Mouse (Mus musculus) CH12.LX (cell line): ENCODE data around the gene Slc16a2. TPM values are rescaled to one million over a fixed set of nuclear protein-coding genes. Genes with fewer than 3 reads are reported as not detected.

ENCODE experiments used
- DNase-seq: peaks from one replicate; pipeline ENCODE4 v3.0.0-alpha.2; 2013; ENCODE audit errors: extremely low read depth
- H3K27ac ChIP-seq: 2 replicates; pipeline ENCODE4 v1.5.1; 2012; ENCODE audit warnings: low read depth, mild to moderate bottlenecking, control low read depth, moderate library complexity; ENCODE audit not compliant: insufficient read depth
- H3K27me3 ChIP-seq: replicated peaks from 2 replicates; pipeline ENCODE3; 2012; ENCODE audit warnings: inconsistent platforms
- H3K36me3 ChIP-seq, 2 experiments: replicated peaks in 1 of 2; 2 replicates each; pipeline versions ENCODE3 to v1.6.1; 2012; ENCODE audit warnings: inconsistent platforms in 1 of 2, low read length in 1 of 2, mild to moderate bottlenecking in 1 of 2, mixed read lengths in 1 of 2, moderate library complexity in 1 of 2; ENCODE audit not compliant: control insufficient read depth in 1 of 2, insufficient read depth in 1 of 2
- H3K4me1 ChIP-seq, 2 experiments: 2 replicates each; pipeline ENCODE4 v1.6.1; 2012; ENCODE audit warnings: inconsistent platforms in 1 of 2, moderate library complexity in 1 of 2; ENCODE audit not compliant: insufficient read depth in 2 of 2, control insufficient read depth in 1 of 2
- H3K4me2 ChIP-seq: 2 replicates; pipeline ENCODE4 v1.6.1; 2012; ENCODE audit warnings: low read depth, mild to moderate bottlenecking, control low read depth; ENCODE audit not compliant: poor library complexity, insufficient read depth, severe bottlenecking
- H3K4me3 ChIP-seq, 3 experiments: fragments of 150-350 bp in 1 of 3; sonication (generic) in 1 of 3; replicated peaks in 1 of 3; 2 replicates each; pipeline versions ENCODE3 to v1.5.1; 2011 to 2012; ENCODE audit warnings: low read depth in 2 of 3, low read length in 2 of 3, mild to moderate bottlenecking in 2 of 3, moderate library complexity in 2 of 3, control low read depth in 1 of 3, improper control_type of control experiment in 1 of 3, inconsistent platforms in 1 of 3, mixed read lengths in 1 of 3; ENCODE audit not compliant: poor library complexity in 1 of 3
- H3K79me2 ChIP-seq: replicated peaks from 2 replicates; pipeline ENCODE4 v1.6.1; 2012; ENCODE audit warnings: mild to moderate bottlenecking, moderate library complexity; ENCODE audit not compliant: control insufficient read depth, poor library complexity, insufficient read depth, severe bottlenecking; ENCODE audit errors: extremely low read depth
- H3K9ac ChIP-seq: 2 replicates; pipeline ENCODE4 v1.6.1; 2012; ENCODE audit warnings: low read depth, mild to moderate bottlenecking, control low read depth, moderate library complexity; ENCODE audit not compliant: insufficient read depth
- H3K9me3 ChIP-seq: replicated peaks from 2 replicates; pipeline ENCODE3; 2012; ENCODE audit warnings: low read length, inconsistent platforms, mixed read lengths
- BHLHE40 ChIP-seq: IDR thresholded peaks from 2 replicates; pipeline ENCODE4 v1.6.1; 2011; ENCODE audit warnings: mild to moderate bottlenecking, low read depth, low read length, improper control_type of control experiment
- GABPA ChIP-seq: IDR thresholded peaks from 2 replicates; pipeline ENCODE4 v1.6.1; 2012; ENCODE audit warnings: low read depth, low read length, improper control_type of control experiment, inconsistent platforms; ENCODE audit not compliant: insufficient replicate concordance
- MAFK ChIP-seq: IDR thresholded peaks from 2 replicates; pipeline ENCODE4 v1.6.1; 2011; ENCODE audit warnings: low read length, improper control_type of control experiment; ENCODE audit not compliant: insufficient replicate concordance
- MAX ChIP-seq: IDR thresholded peaks from 2 replicates; pipeline ENCODE4 v1.6.1; 2011; ENCODE audit warnings: low read length, improper control_type of control experiment
- MEF2A ChIP-seq: IDR thresholded peaks from 2 replicates; pipeline ENCODE4 v1.6.1; 2014; ENCODE audit warnings: low read depth, mild to moderate bottlenecking, inconsistent platforms, low read length, improper control_type of control experiment, borderline replicate concordance
- MXI1 ChIP-seq: IDR thresholded peaks from 2 replicates; pipeline ENCODE4 v1.6.1; 2011; ENCODE audit warnings: mild to moderate bottlenecking, low read depth, low read length, improper control_type of control experiment
- NRF1 ChIP-seq: IDR thresholded peaks from 2 replicates; pipeline ENCODE4 v1.6.1; 2014; ENCODE audit warnings: low read depth, mild to moderate bottlenecking, inconsistent platforms, low read length, improper control_type of control experiment, moderate library complexity
- POLR2A ChIP-seq: IDR thresholded peaks from 2 replicates; pipeline ENCODE4 v1.6.1; 2011; ENCODE audit warnings: low read depth, mild to moderate bottlenecking, improper control_type of control experiment, low read length
- RAD21 ChIP-seq: IDR thresholded peaks from 2 replicates; pipeline ENCODE4 v1.6.1; 2011; ENCODE audit warnings: low read depth, mild to moderate bottlenecking, low read length, improper control_type of control experiment, moderate library complexity
- USF2 ChIP-seq: conservative IDR thresholded peaks from 2 replicates; pipeline ENCODE4 v1.6.1; 2011; ENCODE audit warnings: low read depth, low read length, improper control_type of control experiment
- ZMIZ1 ChIP-seq: IDR thresholded peaks from 2 replicates; pipeline ENCODE4 v1.6.1; 2012; ENCODE audit warnings: low read depth, mild to moderate bottlenecking, inconsistent platforms, low read length, improper control_type of control experiment
- ZNF384 ChIP-seq: IDR thresholded peaks from 2 replicates; pipeline ENCODE4 v1.6.1; 2012; ENCODE audit warnings: low read depth, low read length, improper control_type of control experiment, inconsistent platforms
- dilution Hi-C: fragments of 300-500 bp; cut with MboI; formaldehyde crosslinking; loops from 2 replicates; pipeline ENCODE4 v1.14.3; 2020; ENCODE audit warnings: low sequenced_read_pairs; ENCODE audit not compliant: extremely low pct_unique_long_range_greater_than_20kb, extremely low pct_ligation_motif_present
- in situ Hi-C: fragments of 300-500 bp; cut with MboI; formaldehyde crosslinking; loops from 3 replicates; pipeline ENCODE4 v1.14.3; 2019; ENCODE audit warnings: low sequenced_read_pairs, low pct_ligation_motif_present, low pct_unique_long_range_greater_than_20kb, mixed read lengths
- polyA plus RNA-seq: library from polyadenylated mRNA; unstranded; fragments of >175 nt; gene quantifications from 2 replicates; pipeline ENCODE4 v1.2.1, GENCODE M21; 2012; ENCODE audit warnings: low read depth; ENCODE audit not compliant: insufficient read length
- total RNA-seq, 2 experiments: library from RNA; depleted of rRNA; stranded (reverse); fragments of 300-350 nt in 1 of 2; fragments of >200 nt in 1 of 2; gene quantifications; 2 replicates each; pipeline ENCODE4 v1.2.3; 2012 to 2014

Gene Slc16a2
- total and polyA plus RNA-seq, 3 experiments, result 0.32 to 2.2 (median 0.42) TPM

DNA sequence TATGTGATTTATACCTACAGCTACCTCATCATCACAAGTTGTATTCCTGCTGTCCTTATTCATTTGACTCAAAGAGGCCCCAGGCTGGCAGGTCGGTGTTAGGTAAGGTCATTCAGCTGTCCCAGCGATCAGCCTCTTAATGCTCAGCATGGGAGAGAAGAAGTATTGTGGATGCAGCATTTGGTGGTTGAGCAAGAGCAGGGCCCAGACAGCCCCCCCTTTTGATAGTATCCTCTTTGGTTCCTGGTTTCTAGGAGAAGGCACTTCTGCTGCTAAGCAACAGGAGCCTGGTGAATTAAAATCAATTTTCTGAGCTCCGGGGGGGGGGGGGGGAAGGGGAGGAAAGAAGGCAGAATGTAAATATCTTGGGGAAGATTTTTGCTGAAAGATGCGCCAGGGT is 162.8 kb downstream of the Slc16a2 start:
- Histone ChIP-seq H3K4me3 (no peak overlapping the region), H3K4me2 (no peak overlapping the region), H3K79me2 (no peaks in the 10 kb centered on the region), H3K36me3 (no peaks in the 10 kb centered on the region), H3K27ac (no peak overlapping the region), H3K9ac (no peak overlapping the region), H3K27me3 (no peaks in the 10 kb centered on the region)
- dilution Hi-C loops, result no loop called here
- DNase-seq, result no peak
- no peak for TF ChIP-seq USF2
- TF ChIP-seq POLR2A, result no peak
- TF ChIP-seq, all 38 proteins: peak for 0
- in situ Hi-C loops, result no loop called here
- Histone ChIP-seq H3K9me3 (no peaks in the 10 kb centered on the region), H3K4me1 (no peaks in the 10 kb centered on the region)

DNA sequence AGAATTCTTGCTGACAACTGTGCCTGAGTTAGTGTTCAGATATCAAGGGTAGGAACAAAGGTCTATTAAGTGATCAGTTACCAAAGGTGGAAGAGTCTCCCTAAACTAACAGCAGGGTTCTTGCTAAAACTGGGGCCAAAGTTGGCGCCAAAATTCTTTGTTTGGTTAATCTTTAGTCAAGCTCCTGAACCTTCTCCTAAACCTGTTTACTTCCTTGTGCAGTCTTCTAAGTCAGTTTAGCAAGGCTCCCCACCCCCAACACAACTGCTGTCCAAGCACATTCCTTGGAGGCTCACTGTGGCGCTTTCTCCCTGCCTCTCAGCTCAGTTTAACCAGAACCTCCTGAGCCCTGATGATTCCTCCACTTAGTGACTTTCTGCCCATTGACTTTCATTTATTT is 168.8 kb downstream of the Slc16a2 start:
- no peak for DNase-seq
- Histone ChIP-seq H3K4me3 (no peak overlapping the region), H3K4me2 (no peak overlapping the region), H3K9ac (no peak overlapping the region), H3K79me2 (no peaks in the 10 kb centered on the region), H3K4me1 (no peaks in the 10 kb centered on the region), H3K27ac (no peak overlapping the region), H3K36me3 (no peaks in the 10 kb centered on the region), H3K27me3 (no peaks in the 10 kb centered on the region), H3K9me3 (no peaks in the 10 kb centered on the region)
- no peak for TF ChIP-seq MEF2A
- TF ChIP-seq MXI1, result no peak
- TF ChIP-seq MAX, result no peak
- TF ChIP-seq GABPA, result no peak
- dilution Hi-C loops, result no loop called here
- in situ Hi-C loops, result no loop called here

DNA sequence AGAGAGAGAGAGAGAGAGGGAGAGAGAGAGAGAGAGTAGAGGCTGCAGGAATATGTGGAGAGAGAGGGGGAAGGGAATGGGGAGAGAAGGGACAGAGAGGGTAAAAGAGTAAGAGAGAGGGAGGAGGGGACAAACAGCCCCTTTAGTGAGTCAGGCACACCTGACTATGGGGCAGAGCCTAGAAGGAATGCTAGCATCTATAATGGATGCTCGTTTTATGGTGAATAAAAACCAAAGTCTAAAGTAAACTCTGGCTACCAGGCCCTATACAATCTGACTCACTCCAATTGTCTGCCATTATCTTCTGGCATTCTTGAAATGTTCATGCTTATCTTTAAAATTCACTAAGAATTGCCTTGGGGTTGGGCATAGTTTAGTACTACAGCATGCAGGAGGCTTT is 169.7 kb downstream of the Slc16a2 start:
- dilution Hi-C loops, result no loop called here
- Histone ChIP-seq H3K4me2 (no peak overlapping the region), H3K36me3 (no peaks in the 10 kb centered on the region), H3K27ac (no peak overlapping the region), H3K27me3 (no peaks in the 10 kb centered on the region), H3K9ac (no peak overlapping the region), H3K4me3 (no peak overlapping the region), H3K9me3 (no peaks in the 10 kb centered on the region), H3K4me1 (no peaks in the 10 kb centered on the region), H3K79me2 (no peaks in the 10 kb centered on the region)
- DNase-seq, result no peak
- in situ Hi-C loops, result no loop called here
- no peak for TF ChIP-seq ZMIZ1
- no peak for TF ChIP-seq MAFK
- TF ChIP-seq NRF1, result no peak
- no peak for TF ChIP-seq RAD21
- TF ChIP-seq BHLHE40, result no peak
- no peak for TF ChIP-seq ZNF384

Other genes with a start within 250 kb of the Slc16a2 start
- gene Zcchc13, start 191.4 kb downstream of the Slc16a2 start, total RNA-seq (2012; rRNA removed), result 0.71 and 1.7 TPM in 2 replicates
- not detected in 2 replicates for gene Zcchc13, start 191.4 kb downstream of the Slc16a2 start, total RNA-seq (2014; rRNA removed)
- not detected in 2 replicates for gene Zcchc13, start 191.4 kb downstream of the Slc16a2 start, polyA plus RNA-seq
- 30.3 and 35.0 TPM in 2 replicates for gene Rlim, start 159.3 kb upstream of the Slc16a2 start, total RNA-seq (2012; rRNA removed)
- gene Rlim, start 159.3 kb upstream of the Slc16a2 start, total RNA-seq (2014; rRNA removed), result 59.8 and 66.6 TPM in 2 replicates
- 24.2 and 28.6 TPM in 2 replicates for gene Rlim, start 159.3 kb upstream of the Slc16a2 start, polyA plus RNA-seq